In the genomic region with DNA sequence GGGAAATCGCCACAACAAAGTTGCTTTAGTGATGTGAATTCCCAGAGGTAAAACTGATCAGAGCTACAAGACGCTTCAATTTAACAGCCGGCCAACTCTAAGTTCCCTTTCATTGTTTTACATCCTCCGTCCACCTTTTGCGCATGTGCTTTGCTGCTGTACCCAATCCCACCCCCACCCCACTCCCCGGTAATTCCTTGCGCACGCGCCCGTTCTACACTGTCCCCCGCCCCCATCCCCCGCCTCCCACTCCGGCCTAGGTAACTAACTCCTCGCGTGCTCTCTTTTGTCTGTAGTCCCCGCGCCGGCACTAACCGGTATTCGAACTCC, we compare ENCODE assay signal across 8 mouse cellular contexts. TPM values are rescaled to one million over a fixed set of nuclear protein-coding genes. Genes with fewer than 3 reads are reported as not detected.
A peak's percentile ranks its signal among the peaks of the same experiment; 100 is the strongest.
DNase-seq lines count a peak whose midpoint lies in the region; ATAC-seq and TF ChIP-seq lines count a peak whose summit lies in the region.

No protein-coding gene starts in this region.

- no peaks in the 10 kb centered on the region for H3K27me3 ChIP-seq in erythroblast, embryonic 14.5 days (ENCODE audit: control insufficient read depth)
- H3K27me3 ChIP-seq in ES-Bruce4 (ENCODE audit: control insufficient read depth, insufficient read depth, low read length, poor library complexity, severe bottlenecking) = no peaks in the 10 kb centered on the region

- peaks cover 3% of the 10 kb centered on the region for H3K9me3 ChIP-seq in erythroblast, embryonic 14.5 days (ENCODE audit: control insufficient read depth, low read length)
- no peaks in the 10 kb centered on the region for H3K9me3 ChIP-seq in ES-Bruce4 (replicated peaks; ENCODE audit: control insufficient read depth, insufficient read depth, low read length, poor library complexity, severe bottlenecking)

- TF ChIP-seq POLR2A in ES-Bruce4 (IDR thresholded peaks at IDR 0.05; ENCODE audit: insufficient read depth, low read length) = no peak

- H3K4me1 ChIP-seq in erythroblast, embryonic 14.5 days (ENCODE audit: control insufficient read depth) = peaks cover 53% of the 10 kb centered on the region
- H3K4me1 ChIP-seq in ES-Bruce4 (ENCODE audit: control insufficient read depth, insufficient read depth, low read length) = peaks cover 2% of the 10 kb centered on the region

- ATAC-seq in erythroblast, adult 5-6 weeks (replicated peaks; ENCODE audit: low FRiP score, poor library complexity, severe bottlenecking) = no peak
- ATAC-seq in granulocyte monocyte progenitor cell, adult 5-6 weeks (replicated peaks; ENCODE audit: poor library complexity, severe bottlenecking) = peak; percentile 15
- ATAC-seq in megakaryocyte, adult 5-6 weeks (ENCODE audit: poor library complexity, severe bottlenecking) = peak; percentile 3; the same call in 1 of the 2 replicates
- no peak for ATAC-seq in activated CD4-positive, CD25-positive, alpha-beta regulatory T cell, adult 4 months

- peak; percentile 20; the same call in 1 of the 2 replicates for TF ChIP-seq EP300 in ES-Bruce4 (IDR thresholded peaks at IDR 0.05; ENCODE audit: insufficient read depth, low read depth, low read length)

- no peak for DNase-seq in left cerebral cortex, adult 8-10 months (ENCODE audit: low spot score in 2 of 2)
- no peak for DNase-seq in thymus, postnatal 14 days

- H3K4me3 ChIP-seq in erythroblast, embryonic 14.5 days (replicated peaks) = peak overlapping the region; percentile 96
- H3K4me3 ChIP-seq in ES-Bruce4 (ENCODE audit: low read depth, low read length) = peak overlapping the region; percentile 97

- peaks cover 57% of the 10 kb centered on the region for H3K36me3 ChIP-seq in erythroblast, embryonic 14.5 days (ENCODE audit: control insufficient read depth)
- H3K36me3 ChIP-seq in ES-Bruce4 (ENCODE audit: control insufficient read depth, insufficient read depth, low read length, poor library complexity, severe bottlenecking) = peaks cover 26% of the 10 kb centered on the region

- H3K27ac ChIP-seq in ES-Bruce4 (ENCODE audit: insufficient read depth, low read length) = peak overlapping the region; percentile 93

- H3K9ac ChIP-seq in ES-Bruce4 (ENCODE audit: low read depth, poor library complexity, severe bottlenecking) = peak overlapping the region; percentile 89

- no peak for TF ChIP-seq CTCF in ES-Bruce4 (IDR thresholded peaks at IDR 0.05; ENCODE audit: low read depth, low read length)

RNA-seq across cellular contexts. Expression of a gene that starts 0.4 kb away (rescaled TPM):
- 6.9 and 7.4 TPM in 2 replicates for polyA plus RNA-seq in erythroblast, embryonic 14.5 days (2012)
- total RNA-seq in erythroblast, adult 5-6 weeks (2015; ENCODE audit: low replicate concordance) = 67.9 and 79.9 TPM in 2 replicates
- total RNA-seq in erythroblast, adult 5-6 weeks (2017; ENCODE audit: low replicate concordance) = 37.4 and 42.1 TPM in 2 replicates
- polyA plus RNA-seq in ES-Bruce4 (2011; ENCODE audit: insufficient read depth, insufficient read length, low read depth, missing spikeins) = 290 and 304 TPM in 2 replicates
- 178 and 260 TPM in 2 replicates for total RNA-seq in granulocyte monocyte progenitor cell, adult 5-6 weeks (2014; fragmentation: Nextera tagmentation)
- total RNA-seq in granulocyte monocyte progenitor cell, adult 5-6 weeks (2017) = 194 and 212 TPM in 2 replicates
- total RNA-seq in megakaryocyte, adult 5-6 weeks (2015) = 157 and 174 TPM in 2 replicates
- 126 and 134 TPM in 2 replicates for total RNA-seq in megakaryocyte, adult 5-6 weeks (2017)
- 10 to 100 TPM; 70.8 to 92.3 TPM for polyA plus RNA-seq in activated CD4-positive, CD25-positive, alpha-beta regulatory T cell, adult 4 months (2017; shearing (Covaris generic))
- total RNA-seq in left cerebral cortex, adult 8-10 months (2022) = 1 to 10 TPM; 2.4 to 3.5 (median 2.8) TPM

RNA-seq across cellular contexts. Expression of a gene that starts 0.4 kb away (rescaled TPM):
- 11.4 and 12.7 TPM in 2 replicates for polyA plus RNA-seq in erythroblast, embryonic 14.5 days (2012)
- total RNA-seq in erythroblast, adult 5-6 weeks (2015; ENCODE audit: low replicate concordance) = 14.4 and 25.2 TPM in 2 replicates
- 21.3 and 24.1 TPM in 2 replicates for total RNA-seq in erythroblast, adult 5-6 weeks (2017; ENCODE audit: low replicate concordance)
- 87.4 and 88.9 TPM in 2 replicates for polyA plus RNA-seq in ES-Bruce4 (2011; ENCODE audit: insufficient read depth, insufficient read length, low read depth, missing spikeins)
- total RNA-seq in granulocyte monocyte progenitor cell, adult 5-6 weeks (2014; fragmentation: Nextera tagmentation) = 51.2 and 75.8 TPM in 2 replicates
- 37.7 and 49.1 TPM in 2 replicates for total RNA-seq in granulocyte monocyte progenitor cell, adult 5-6 weeks (2017)
- total RNA-seq in megakaryocyte, adult 5-6 weeks (2015) = 42.9 and 51.6 TPM in 2 replicates
- 52.4 and 55.1 TPM in 2 replicates for total RNA-seq in megakaryocyte, adult 5-6 weeks (2017)
- polyA plus RNA-seq in activated CD4-positive, CD25-positive, alpha-beta regulatory T cell, adult 4 months (2017; shearing (Covaris generic)) = 10 to 100 TPM; 29.6 to 43.2 TPM
- 10 to 100 TPM; 15.1 to 18.7 (median 17.3) TPM for total RNA-seq in left cerebral cortex, adult 8-10 months (2022)

RNA-seq across cellular contexts. Expression of a gene that starts 6.1 kb away (rescaled TPM):
- 1.3 and 1.6 TPM in 2 replicates for polyA plus RNA-seq in erythroblast, embryonic 14.5 days (2012)
- total RNA-seq in erythroblast, adult 5-6 weeks (2015; ENCODE audit: low replicate concordance) = 2.1 and 6.3 TPM in 2 replicates
- total RNA-seq in erythroblast, adult 5-6 weeks (2017; ENCODE audit: low replicate concordance) = 1.8 and 3.1 TPM in 2 replicates
- 16.5 and 25.1 TPM in 2 replicates for polyA plus RNA-seq in ES-Bruce4 (2011; ENCODE audit: insufficient read depth, insufficient read length, low read depth, missing spikeins)
- total RNA-seq in granulocyte monocyte progenitor cell, adult 5-6 weeks (2014; fragmentation: Nextera tagmentation) = 27.5 and 41.7 TPM in 2 replicates
- 15.3 and 16.2 TPM in 2 replicates for total RNA-seq in granulocyte monocyte progenitor cell, adult 5-6 weeks (2017)
- total RNA-seq in megakaryocyte, adult 5-6 weeks (2015) = 9.7 and 11.6 TPM in 2 replicates
- total RNA-seq in megakaryocyte, adult 5-6 weeks (2017) = 10.8 and 11.8 TPM in 2 replicates
- 10 to 100 TPM; 37.7 to 45.7 TPM for polyA plus RNA-seq in activated CD4-positive, CD25-positive, alpha-beta regulatory T cell, adult 4 months (2017; shearing (Covaris generic))
- total RNA-seq in left cerebral cortex, adult 8-10 months (2022) = 10 to 100 TPM; 30.8 to 39.9 (median 35.6) TPM

RNA-seq across cellular contexts. Expression of a gene that starts 12.2 kb away (rescaled TPM):
- polyA plus RNA-seq in erythroblast, embryonic 14.5 days (2012) = 5.9 TPM in 2 replicates
- 9.8 and 11.5 TPM in 2 replicates for total RNA-seq in erythroblast, adult 5-6 weeks (2015; ENCODE audit: low replicate concordance)
- total RNA-seq in erythroblast, adult 5-6 weeks (2017; ENCODE audit: low replicate concordance) = 5.6 and 12.4 TPM in 2 replicates
- polyA plus RNA-seq in ES-Bruce4 (2011; ENCODE audit: insufficient read depth, insufficient read length, low read depth, missing spikeins) = 41.7 and 43.3 TPM in 2 replicates
- 18.9 and 35.2 TPM in 2 replicates for total RNA-seq in granulocyte monocyte progenitor cell, adult 5-6 weeks (2014; fragmentation: Nextera tagmentation)
- total RNA-seq in granulocyte monocyte progenitor cell, adult 5-6 weeks (2017) = 8.8 and 8.9 TPM in 2 replicates
- total RNA-seq in megakaryocyte, adult 5-6 weeks (2015) = 23.2 and 28.2 TPM in 2 replicates
- 11.2 and 18.2 TPM in 2 replicates for total RNA-seq in megakaryocyte, adult 5-6 weeks (2017)
- polyA plus RNA-seq in activated CD4-positive, CD25-positive, alpha-beta regulatory T cell, adult 4 months (2017; shearing (Covaris generic)) = 1 to 10 TPM; 8.6 to 9.6 TPM
- total RNA-seq in left cerebral cortex, adult 8-10 months (2022) = 10 to 100 TPM; 44.0 to 57.4 (median 48.8) TPM

RNA-seq across cellular contexts. Expression of a gene that starts 15.2 kb away (rescaled TPM):
- polyA plus RNA-seq in erythroblast, embryonic 14.5 days (2012) = 0.04 TPM in 1 of 2 replicates, not detected in the other
- total RNA-seq in erythroblast, adult 5-6 weeks (2015; ENCODE audit: low replicate concordance) = 0.63 and 3.7 TPM in 2 replicates
- 0.17 TPM in 1 of 2 replicates, not detected in the other for total RNA-seq in erythroblast, adult 5-6 weeks (2017; ENCODE audit: low replicate concordance)
- not detected in 2 replicates for polyA plus RNA-seq in ES-Bruce4 (2011; ENCODE audit: insufficient read depth, insufficient read length, low read depth, missing spikeins)
- total RNA-seq in granulocyte monocyte progenitor cell, adult 5-6 weeks (2014; fragmentation: Nextera tagmentation) = 0.64 and 2.1 TPM in 2 replicates
- total RNA-seq in granulocyte monocyte progenitor cell, adult 5-6 weeks (2017) = not detected in 2 replicates
- 1.6 and 2.3 TPM in 2 replicates for total RNA-seq in megakaryocyte, adult 5-6 weeks (2015)
- total RNA-seq in megakaryocyte, adult 5-6 weeks (2017) = 0.37 and 0.44 TPM in 2 replicates
- 1 to 10 TPM in 1 of 2 experiments, not detected in 1; 2.4 TPM for polyA plus RNA-seq in activated CD4-positive, CD25-positive, alpha-beta regulatory T cell, adult 4 months (2017; shearing (Covaris generic))
- 1 to 10 TPM; 3.9 to 5.8 (median 4.4) TPM for total RNA-seq in left cerebral cortex, adult 8-10 months (2022)

Comparison
In these comparisons a context has a peak if more than half of its experiments do, and no peak if none do; other contexts are left out.
1. ATAC-seq: peak in granulocyte monocyte progenitor cell, adult 5-6 weeks (single experiment) and megakaryocyte, adult 5-6 weeks (single experiment); none in erythroblast, adult 5-6 weeks (single experiment) and activated CD4-positive, CD25-positive, alpha-beta regulatory T cell, adult 4 months (single experiment).
2. RNA of a gene that starts 0.4 kb away (total RNA-seq): 178 to 260 TPM in granulocyte monocyte progenitor cell, adult 5-6 weeks, 126 to 174 TPM in megakaryocyte, adult 5-6 weeks and 37.4 to 79.9 TPM in erythroblast, adult 5-6 weeks; 2.4 to 3.5 TPM in left cerebral cortex, adult 8-10 months; every median in the first group is over 4 times any median in the second.